Mouse (Mus musculus) liver, postnatal 0 days (tissue): ENCODE measurements around the gene Krt20. TPM values are rescaled to one million over a fixed set of nuclear protein-coding genes. Genes with fewer than 3 reads are reported as not detected.

Source experiments
- ATAC-seq: fragments of 200-750 bp; cut with Nextera tagmentation; 2 replicates; pipeline ENCODE4 v1.8.0; 2017; ENCODE audit warnings: mild to moderate bottlenecking, moderate library complexity
- DNase-seq: peaks from one replicate; pipeline ENCODE4 v3.0.0-alpha.2; 2016
- H3K27ac ChIP-seq: fragments of 300-500 bp; sonication (generic); 2 replicates; pipeline ENCODE4 v1.5.1; 2014; ENCODE audit warnings: antibody characterized with exemption, moderate library complexity, mild to moderate bottlenecking, low read depth
- H3K27me3 ChIP-seq: fragments of 300-500 bp; sonication (generic); 2 replicates; pipeline ENCODE4 v1.6.1; 2014; ENCODE audit warnings: low read length, control low read depth, mixed read lengths; ENCODE audit not compliant: insufficient read depth
- H3K36me3 ChIP-seq: fragments of 300-500 bp; sonication (generic); replicated peaks from 2 replicates; pipeline ENCODE4 v1.6.1; 2014; ENCODE audit warnings: mild to moderate bottlenecking, control low read depth, low read length, moderate library complexity, mixed read lengths; ENCODE audit not compliant: insufficient read depth
- H3K4me1 ChIP-seq: fragments of 300-500 bp; sonication (generic); 2 replicates; pipeline ENCODE4 v1.6.1; 2014; ENCODE audit warnings: antibody characterized with exemption, mild to moderate bottlenecking, control low read depth; ENCODE audit not compliant: insufficient read depth
- H3K4me2 ChIP-seq: fragments of 300-500 bp; sonication (generic); 2 replicates; pipeline ENCODE4 v1.6.1; 2014; ENCODE audit warnings: low read depth, mild to moderate bottlenecking, low read length, moderate library complexity, mixed read lengths
- H3K4me3 ChIP-seq: fragments of 300-500 bp; sonication (generic); 2 replicates; pipeline ENCODE4 v1.5.1; 2014; ENCODE audit warnings: low read depth, low read length
- H3K9ac ChIP-seq: fragments of 300-500 bp; sonication (generic); replicated peaks from 2 replicates; pipeline ENCODE4 v1.6.1; 2014; ENCODE audit warnings: mild to moderate bottlenecking, moderate library complexity
- H3K9me3 ChIP-seq: fragments of 300-500 bp; sonication (generic); 2 replicates; pipeline ENCODE4 v1.6.1; 2016; ENCODE audit warnings: mild to moderate bottlenecking, control low read depth, low read length, mixed read lengths
- CTCF ChIP-seq: sonication (generic); IDR thresholded peaks from 2 replicates; pipeline ENCODE4 v1.5.1; 2016; ENCODE audit warnings: antibody characterized with exemption, low read depth
- EP300 ChIP-seq: IDR thresholded peaks from 2 replicates; pipeline ENCODE4 v1.6.1; 2016; ENCODE audit warnings: antibody characterized with exemption, low read depth, mild to moderate bottlenecking
- WGBS: fragments of 180-500 bp; shearing (Covaris S2); extraction: QIAGEN DNeasy Blood & Tissue Kit; methylation state at CpG from one replicate; pipeline ENCODE4 v1.1.7; 2014; ENCODE audit not compliant: insufficient replicate concordance; 5-methylcytosine and 5-hydroxymethylcytosine counted together
- polyA plus RNA-seq: library from polyadenylated mRNA; unstranded; fragments of >200 nt; fragmentation: Nextera tagmentation; extraction: Ambion mirVana; gene quantifications from 2 replicates; pipeline ENCODE4 v1.2.1, GENCODE M21; 2015

Krt20 gene
- polyA plus RNA-seq, 1 experiment from 2014 or later = 13.3 TPM

- no peak for TF ChIP-seq CTCF
- TF ChIP-seq EP300 = no peak
- H3K9ac ChIP-seq = no peak overlapping the region
- no peak for ATAC-seq
These were observed 20.1 kb downstream of the Krt20 start for GRCm38 (mm10) chr11:99417819-99418218.

GRCm38 (mm10) chr11:99416902-99417301 lies 21.0 kb downstream of the Krt20 start:
- WGBS = 80% methylated on average over 13 of the region's 13 CpGs
- Histone ChIP-seq H3K4me2 (no peak overlapping the region), H3K27ac (no peak overlapping the region), H3K27me3 (no peaks in the 10 kb centered on the region), H3K9me3 (no peaks in the 10 kb centered on the region), H3K4me3 (no peak overlapping the region), H3K9ac (no peak overlapping the region), H3K4me1 (no peaks in the 10 kb centered on the region), H3K36me3 (no peaks in the 10 kb centered on the region)
- DNase-seq (no peak), ATAC-seq (no peak)
- TF ChIP-seq EP300 (no peak), CTCF (no peak)

More at GRCm38 (mm10) chr11:99417819-99418218, 20.1 kb downstream of the Krt20 start:
- Histone ChIP-seq H3K9me3 (no peaks in the 10 kb centered on the region), H3K27ac (no peak overlapping the region), H3K36me3 (no peaks in the 10 kb centered on the region), H3K4me3 (no peak overlapping the region), H3K27me3 (no peaks in the 10 kb centered on the region), H3K4me1 (no peaks in the 10 kb centered on the region), H3K4me2 (no peak overlapping the region)
- DNase-seq = no peak
- WGBS = 65% methylated on average over 16 of the region's 16 CpGs

- DNase-seq = no peak
- Histone ChIP-seq H3K27ac (no peak overlapping the region), H3K36me3 (no peaks in the 10 kb centered on the region), H3K4me1 (no peaks in the 10 kb centered on the region), H3K4me3 (no peak overlapping the region), H3K9ac (no peak overlapping the region), H3K27me3 (no peaks in the 10 kb centered on the region), H3K9me3 (no peaks in the 10 kb centered on the region), H3K4me2 (no peak overlapping the region)
- no peak for TF ChIP-seq EP300
- TF ChIP-seq CTCF = no peak
- ATAC-seq = no peak
- 81% methylated on average over 13 of the region's 13 CpGs for WGBS
These were observed 23.3 kb downstream of the Krt20 start for GRCm38 (mm10) chr11:99414463-99415147.

GRCm38 (mm10) chr11:99413247-99413646 lies 24.7 kb downstream of the Krt20 start:
- ATAC-seq (no peak), DNase-seq (peak; percentile 46)
- no peaks in the 10 kb centered on the region for H3K4me1 ChIP-seq
- no peaks in the 10 kb centered on the region for H3K27me3 ChIP-seq
- 17% methylated on average over 6 of the region's 6 CpGs for WGBS
- no peak overlapping the region for H3K4me3 ChIP-seq
- H3K9me3 ChIP-seq = no peaks in the 10 kb centered on the region
- no peaks in the 10 kb centered on the region for H3K36me3 ChIP-seq
- no peak overlapping the region for H3K9ac ChIP-seq
- no peak overlapping the region for H3K4me2 ChIP-seq
- H3K27ac ChIP-seq = no peak overlapping the region
- TF ChIP-seq EP300 = no peak
- TF ChIP-seq CTCF = peak; percentile 79

- H3K27ac ChIP-seq = no peak overlapping the region
- 60% methylated on average over 10 of the region's 10 CpGs for WGBS
These were observed 31.8 kb downstream of the Krt20 start for GRCm38 (mm10) chr11:99406186-99406585.

GRCm38 (mm10) chr11:99399956-99400549 lies 37.9 kb downstream of the Krt20 start:
- DNase-seq (no peak), ATAC-seq (no peak)
- H3K4me2 ChIP-seq = no peak overlapping the region
- TF ChIP-seq CTCF = no peak
- TF ChIP-seq EP300 = no peak
- no peaks in the 10 kb centered on the region for H3K9me3 ChIP-seq
- whole genome bisulfite sequencing = 73% methylated on average over 13 of the region's 13 CpGs
- H3K27ac ChIP-seq = no peak overlapping the region
- H3K27me3 ChIP-seq = 0 out of 2 replicates have a peak, but pooled peaks cover 3% of the 10 kb centered on the region
- no peaks in the 10 kb centered on the region for H3K36me3 ChIP-seq
- no peaks in the 10 kb centered on the region for H3K4me1 ChIP-seq
- H3K9ac ChIP-seq = no peak overlapping the region
- H3K4me3 ChIP-seq = no peak overlapping the region

More at GRCm38 (mm10) chr11:99406186-99406585, 31.8 kb downstream of the Krt20 start:
- TF ChIP-seq EP300 (no peak), CTCF (no peak)
- DNase-seq (no peak), ATAC-seq (no peak)
- Histone ChIP-seq H3K4me3 (no peak overlapping the region), H3K4me2 (no peak overlapping the region), H3K27me3 (no peaks in the 10 kb centered on the region), H3K36me3 (no peaks in the 10 kb centered on the region), H3K4me1 (no peaks in the 10 kb centered on the region), H3K9ac (no peak overlapping the region), H3K9me3 (no peaks in the 10 kb centered on the region)
